Mouse (Mus musculus): Measurements from ENCODE around the gene Eif4g3. TPM values are rescaled to one million over a fixed set of nuclear protein-coding genes. Genes with fewer than 3 reads are reported as not detected.

Eif4g3 gene
- polyA plus RNA-seq, 1 experiment from 2014 or later, result 35.4 TPM

DNA sequence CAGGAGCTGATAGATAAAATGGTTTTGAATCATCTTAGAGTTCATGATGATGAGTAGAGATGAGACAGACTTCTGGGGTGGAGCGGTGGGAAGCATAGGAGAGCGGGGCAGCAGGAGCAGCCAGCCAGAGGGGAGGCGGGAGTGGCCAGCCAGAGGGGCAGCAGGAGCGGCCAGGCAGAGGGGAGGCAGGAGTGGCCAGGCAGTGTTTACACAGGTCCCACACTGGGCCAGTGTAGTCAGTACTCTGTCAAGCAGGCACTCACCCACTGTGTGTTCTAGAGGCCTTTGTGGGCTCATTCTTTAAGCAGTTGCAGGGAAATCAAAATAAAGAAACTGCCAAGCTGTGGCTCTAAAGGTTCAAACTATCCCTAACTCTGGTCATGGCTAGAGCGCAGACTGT, 191.2 kb downstream of the Eif4g3 start:
- H3K4me3 ChIP-seq (ENCODE audit: low read depth, low read length), result no peak overlapping the region
- H3K9ac ChIP-seq (ENCODE audit: low read depth, low read length), result no peak overlapping the region

DNA sequence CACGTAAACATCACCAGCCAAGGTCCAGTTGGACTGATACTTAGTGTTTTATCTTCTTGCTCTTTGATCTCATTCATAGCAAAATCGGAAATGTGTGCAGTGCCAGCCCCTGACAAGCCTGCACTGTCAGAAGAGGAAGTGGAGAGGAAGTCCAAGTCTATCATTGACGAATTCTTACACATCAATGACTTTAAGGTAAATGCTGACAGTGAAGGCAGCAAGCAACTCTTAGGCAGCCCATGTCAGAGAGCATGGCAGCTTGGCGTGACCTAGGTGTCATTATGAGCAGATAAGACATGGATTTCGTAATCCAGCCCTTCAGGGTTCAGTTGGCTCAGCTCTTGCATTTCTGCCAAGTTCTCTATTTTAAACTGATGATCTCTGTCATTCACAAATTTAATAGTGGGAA, 191.8 kb downstream of the Eif4g3 start:
- Histone ChIP-seq H3K36me3 (ENCODE audit: control insufficient read depth, insufficient read depth, low read length) (peaks cover 94% of the 10 kb centered on the region), H3K9ac (ENCODE audit: low read depth, low read length) (no peak overlapping the region), H3K4me3 (ENCODE audit: low read depth, low read length) (no peak overlapping the region), H3K27me3 (replicated peaks; ENCODE audit: control insufficient read depth, insufficient read depth, low read length) (no peaks in the 10 kb centered on the region), H3K9me3 (ENCODE audit: control insufficient read depth, low read length) (no peaks in the 10 kb centered on the region), H3K4me2 (ENCODE audit: low read depth, low read length) (no peak overlapping the region), H3K27ac (replicated peaks; ENCODE audit: low read depth, low read length) (no peak overlapping the region), H3K4me1 (ENCODE audit: control insufficient read depth, insufficient read depth, low read length) (no peaks in the 10 kb centered on the region)
- WGBS, result 84% methylated on average over 5 of the region's 5 CpGs
- no peak for ATAC-seq (ENCODE audit: low read depth)
- DNase-seq (ENCODE audit: low spot score), result no peak

More for the DNA sequence above, 191.2 kb downstream of the Eif4g3 start:
- Histone ChIP-seq H3K27ac (replicated peaks; ENCODE audit: low read depth, low read length) (no peak overlapping the region), H3K4me2 (ENCODE audit: low read depth, low read length) (no peak overlapping the region), H3K4me1 (ENCODE audit: control insufficient read depth, insufficient read depth, low read length) (no peaks in the 10 kb centered on the region), H3K36me3 (ENCODE audit: control insufficient read depth, insufficient read depth, low read length) (peaks cover 94% of the 10 kb centered on the region), H3K9me3 (ENCODE audit: control insufficient read depth, low read length) (no peaks in the 10 kb centered on the region), H3K27me3 (replicated peaks; ENCODE audit: control insufficient read depth, insufficient read depth, low read length) (no peaks in the 10 kb centered on the region)
- ATAC-seq (ENCODE audit: low read depth) (no peak), DNase-seq (ENCODE audit: low spot score) (no peak)
- 95% methylated on average over 5 of the region's 5 CpGs for WGBS

DNA sequence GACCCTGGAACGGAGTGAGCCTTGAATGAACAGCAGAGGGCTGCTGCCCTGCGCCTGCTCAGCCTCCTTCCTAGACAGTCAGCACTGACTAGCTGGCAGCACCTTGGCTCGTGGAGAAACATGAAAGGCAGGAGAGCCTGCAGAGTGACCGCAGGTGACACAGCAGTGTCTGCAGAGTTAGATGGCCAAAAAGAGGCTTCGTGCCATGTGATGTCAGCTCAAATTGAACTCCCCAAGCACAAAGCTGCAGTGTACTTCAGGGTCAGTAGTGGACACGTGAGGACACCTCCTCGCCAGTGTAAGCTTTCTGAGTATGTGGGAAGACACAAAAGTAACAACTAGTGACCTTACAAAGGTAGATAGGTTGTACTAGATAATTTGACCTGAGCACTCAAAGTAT, 193.1 kb downstream of the Eif4g3 start:
- Histone ChIP-seq H3K27ac (replicated peaks; ENCODE audit: low read depth, low read length) (no peak overlapping the region), H3K27me3 (replicated peaks; ENCODE audit: control insufficient read depth, insufficient read depth, low read length) (no peaks in the 10 kb centered on the region), H3K4me2 (ENCODE audit: low read depth, low read length) (no peak overlapping the region), H3K36me3 (ENCODE audit: control insufficient read depth, insufficient read depth, low read length) (peaks cover 94% of the 10 kb centered on the region), H3K9ac (ENCODE audit: low read depth, low read length) (no peak overlapping the region), H3K9me3 (ENCODE audit: control insufficient read depth, low read length) (no peaks in the 10 kb centered on the region), H3K4me3 (ENCODE audit: low read depth, low read length) (no peak overlapping the region), H3K4me1 (ENCODE audit: control insufficient read depth, insufficient read depth, low read length) (no peaks in the 10 kb centered on the region)
- ATAC-seq (ENCODE audit: low read depth) (no peak), DNase-seq (ENCODE audit: low spot score) (no peak)
- 91% methylated on average over 7 of the region's 7 CpGs for WGBS

DNA sequence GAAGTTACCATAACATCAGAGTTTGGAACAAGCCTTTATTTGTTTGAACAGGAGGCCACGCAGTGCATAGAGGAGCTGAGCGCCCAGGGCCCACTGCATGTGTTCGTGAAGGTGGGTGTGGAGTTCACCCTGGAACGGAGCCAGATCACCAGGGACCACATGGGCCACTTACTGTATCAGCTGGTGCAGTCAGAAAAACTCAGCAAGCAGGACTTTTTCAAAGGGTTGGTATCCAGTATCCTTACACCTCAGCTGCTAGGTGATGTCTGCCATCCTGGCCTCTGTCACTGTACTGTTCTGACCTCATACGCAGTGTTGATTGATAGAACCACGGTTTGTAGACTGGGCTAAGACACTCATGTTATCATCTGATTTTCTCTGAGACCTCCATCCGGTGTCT, 195.2 kb downstream of the Eif4g3 start:
- no peaks in the 10 kb centered on the region for H3K9me3 ChIP-seq (ENCODE audit: control insufficient read depth, low read length)
- ATAC-seq (ENCODE audit: low read depth) (no peak), DNase-seq (ENCODE audit: low spot score) (no peak)
- H3K27me3 ChIP-seq (replicated peaks; ENCODE audit: control insufficient read depth, insufficient read depth, low read length), result no peaks in the 10 kb centered on the region
- no peak overlapping the region for H3K4me2 ChIP-seq (ENCODE audit: low read depth, low read length)
- no peak overlapping the region for H3K9ac ChIP-seq (ENCODE audit: low read depth, low read length)
- 87% methylated on average over 7 of the region's 7 CpGs for WGBS
- H3K27ac ChIP-seq (replicated peaks; ENCODE audit: low read depth, low read length), result no peak overlapping the region
- H3K4me3 ChIP-seq (ENCODE audit: low read depth, low read length), result no peak overlapping the region
- H3K4me1 ChIP-seq (ENCODE audit: control insufficient read depth, insufficient read depth, low read length), result no peaks in the 10 kb centered on the region
- peaks cover 96% of the 10 kb centered on the region for H3K36me3 ChIP-seq (ENCODE audit: control insufficient read depth, insufficient read depth, low read length)

DNA sequence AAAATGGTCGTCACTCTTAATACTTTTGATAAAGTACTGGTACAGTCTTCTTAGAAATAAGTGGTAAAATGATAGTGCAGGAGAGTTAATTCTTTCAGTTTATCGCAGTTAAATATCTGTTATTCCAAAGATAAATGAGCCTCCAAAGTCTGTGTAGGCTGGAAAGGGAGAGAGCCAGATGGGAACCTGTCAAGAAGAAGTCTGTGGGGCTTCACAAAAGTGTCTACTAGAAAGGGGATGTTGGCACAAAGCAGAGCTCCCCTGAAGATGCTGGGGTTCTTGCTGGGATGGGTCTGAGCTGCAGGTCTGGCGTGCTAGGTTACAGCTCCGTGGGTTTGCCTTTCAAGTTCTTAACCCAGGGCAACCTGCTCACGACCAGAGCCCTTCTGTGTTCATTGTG, 199.7 kb downstream of the Eif4g3 start:
- Histone ChIP-seq H3K9ac (ENCODE audit: low read depth, low read length) (no peak overlapping the region), H3K27me3 (replicated peaks; ENCODE audit: control insufficient read depth, insufficient read depth, low read length) (no peaks in the 10 kb centered on the region), H3K9me3 (ENCODE audit: control insufficient read depth, low read length) (no peaks in the 10 kb centered on the region), H3K27ac (replicated peaks; ENCODE audit: low read depth, low read length) (no peak overlapping the region), H3K4me2 (ENCODE audit: low read depth, low read length) (no peak overlapping the region), H3K4me1 (ENCODE audit: control insufficient read depth, insufficient read depth, low read length) (no peaks in the 10 kb centered on the region), H3K36me3 (ENCODE audit: control insufficient read depth, insufficient read depth, low read length) (peaks cover 96% of the 10 kb centered on the region), H3K4me3 (ENCODE audit: low read depth, low read length) (no peak overlapping the region)
- DNase-seq (ENCODE audit: low spot score), result no peak
- ATAC-seq (ENCODE audit: low read depth), result no peak
- 85% methylated on average over 5 of the region's 5 CpGs for WGBS

DNA sequence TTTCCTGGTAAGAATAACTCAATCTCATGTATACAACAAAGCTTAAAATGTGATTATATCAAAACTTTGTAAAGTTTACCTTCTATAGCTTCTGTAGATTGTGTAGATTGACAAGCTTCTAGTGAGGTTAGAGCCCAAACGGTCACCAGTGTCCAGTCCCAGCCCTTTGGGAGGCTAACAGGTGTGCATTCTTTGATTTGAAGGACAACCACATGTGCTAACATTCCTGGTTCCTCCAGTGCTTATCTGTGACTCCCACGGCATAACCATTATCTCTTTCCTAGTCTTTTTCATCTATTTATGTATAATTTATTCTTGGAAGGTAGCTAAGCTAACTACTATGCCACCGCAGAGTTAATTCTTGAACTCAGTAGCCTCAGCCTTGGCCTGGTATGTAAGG, 207.9 kb downstream of the Eif4g3 start:
- WGBS, result 67% methylated on average over 3 of the region's 3 CpGs
- Histone ChIP-seq H3K9ac (ENCODE audit: low read depth, low read length) (no peak overlapping the region), H3K4me2 (ENCODE audit: low read depth, low read length) (no peak overlapping the region), H3K4me3 (ENCODE audit: low read depth, low read length) (no peak overlapping the region), H3K27ac (replicated peaks; ENCODE audit: low read depth, low read length) (no peak overlapping the region), H3K36me3 (ENCODE audit: control insufficient read depth, insufficient read depth, low read length) (peaks cover 95% of the 10 kb centered on the region), H3K9me3 (ENCODE audit: control insufficient read depth, low read length) (no peaks in the 10 kb centered on the region), H3K27me3 (replicated peaks; ENCODE audit: control insufficient read depth, insufficient read depth, low read length) (no peaks in the 10 kb centered on the region), H3K4me1 (ENCODE audit: control insufficient read depth, insufficient read depth, low read length) (no peaks in the 10 kb centered on the region)
- ATAC-seq (ENCODE audit: low read depth) (no peak), DNase-seq (ENCODE audit: low spot score) (no peak)

DNA sequence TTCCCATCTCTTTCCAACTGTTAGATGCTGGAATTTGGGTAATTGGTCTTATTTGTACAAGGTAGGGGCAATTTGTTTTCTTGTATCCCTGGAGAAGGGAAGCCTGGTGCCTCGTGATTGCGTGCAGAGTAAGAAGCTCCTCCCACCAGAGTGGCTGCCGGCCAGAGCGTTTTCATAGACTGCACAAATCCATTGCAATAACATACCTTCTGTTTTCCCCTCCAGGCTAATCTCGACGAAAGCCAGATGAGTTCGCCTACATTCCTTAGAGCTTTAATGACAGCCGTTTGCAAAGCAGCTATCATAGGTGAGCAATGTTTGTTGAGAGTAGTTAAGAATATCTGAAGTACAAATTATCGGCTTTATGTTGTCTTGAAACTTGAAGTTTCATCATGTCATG, 208.9 kb downstream of the Eif4g3 start:
- Histone ChIP-seq H3K4me2 (ENCODE audit: low read depth, low read length) (no peak overlapping the region), H3K36me3 (ENCODE audit: control insufficient read depth, insufficient read depth, low read length) (peaks cover 94% of the 10 kb centered on the region), H3K4me3 (ENCODE audit: low read depth, low read length) (no peak overlapping the region), H3K9ac (ENCODE audit: low read depth, low read length) (no peak overlapping the region), H3K4me1 (ENCODE audit: control insufficient read depth, insufficient read depth, low read length) (no peaks in the 10 kb centered on the region), H3K27ac (replicated peaks; ENCODE audit: low read depth, low read length) (no peak overlapping the region), H3K9me3 (ENCODE audit: control insufficient read depth, low read length) (no peaks in the 10 kb centered on the region), H3K27me3 (replicated peaks; ENCODE audit: control insufficient read depth, insufficient read depth, low read length) (no peaks in the 10 kb centered on the region)
- 59% methylated on average over 9 of the region's 9 CpGs for WGBS
- ATAC-seq (ENCODE audit: low read depth), result no peak
- DNase-seq (ENCODE audit: low spot score), result peak; percentile 57

DNA sequence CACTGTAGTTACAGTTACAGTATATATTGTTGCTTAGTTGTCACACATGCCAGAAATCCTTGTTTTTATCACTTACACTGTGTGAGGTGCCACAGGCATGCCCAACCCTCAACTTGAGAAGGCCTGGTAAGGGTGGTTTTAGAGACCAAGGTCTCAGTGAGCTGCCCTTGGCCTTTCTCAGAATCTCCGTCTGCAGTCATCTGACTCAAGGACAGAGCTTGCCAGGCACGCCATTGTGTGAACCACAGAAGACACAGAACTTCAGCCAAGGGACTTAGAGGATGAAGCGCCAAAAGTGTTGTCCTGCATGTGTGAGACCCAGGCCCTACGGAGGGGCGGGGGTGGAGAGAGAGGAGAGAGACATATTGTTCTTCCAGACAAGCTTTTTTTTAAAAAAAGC, 217.3 kb downstream of the Eif4g3 start:
- H3K4me1 ChIP-seq (ENCODE audit: control insufficient read depth, insufficient read depth, low read length), result no peaks in the 10 kb centered on the region
- H3K36me3 ChIP-seq (ENCODE audit: control insufficient read depth, insufficient read depth, low read length), result peaks cover 45% of the 10 kb centered on the region
- DNase-seq (ENCODE audit: low spot score), result no peak
- H3K27me3 ChIP-seq (replicated peaks; ENCODE audit: control insufficient read depth, insufficient read depth, low read length), result no peaks in the 10 kb centered on the region
- H3K9ac ChIP-seq (ENCODE audit: low read depth, low read length), result no peak overlapping the region
- 91% methylated on average over 5 of the region's 5 CpGs for WGBS
- no peak overlapping the region for H3K4me3 ChIP-seq (ENCODE audit: low read depth, low read length)
- no peak for ATAC-seq (ENCODE audit: low read depth)
- H3K27ac ChIP-seq (replicated peaks; ENCODE audit: low read depth, low read length), result no peak overlapping the region
- H3K4me2 ChIP-seq (ENCODE audit: low read depth, low read length), result no peak overlapping the region
- no peaks in the 10 kb centered on the region for H3K9me3 ChIP-seq (ENCODE audit: control insufficient read depth, low read length)

DNA sequence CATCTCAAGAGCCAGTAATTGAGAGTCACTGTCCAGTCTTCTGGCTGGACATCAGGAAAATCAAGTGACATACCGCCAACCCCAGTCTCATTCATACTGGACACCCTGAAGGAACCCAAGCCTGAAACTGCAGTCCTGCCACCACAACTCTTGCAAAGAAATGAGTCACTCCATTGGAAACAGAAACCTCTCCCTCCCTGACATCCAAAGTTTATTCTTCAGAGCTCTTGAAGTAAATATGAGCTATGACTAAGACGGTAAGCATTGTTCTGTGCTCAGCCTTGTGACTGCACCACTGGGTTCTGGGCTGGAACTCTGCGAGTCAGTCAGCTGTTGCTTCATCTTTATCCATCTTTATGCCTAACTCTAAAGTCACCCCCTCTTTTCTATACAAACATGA, 221.0 kb downstream of the Eif4g3 start:
- WGBS, result 86% methylated on average over 3 of the region's 3 CpGs

More for the DNA sequence above, 221.0 kb downstream of the Eif4g3 start:
- Histone ChIP-seq H3K4me1 (ENCODE audit: control insufficient read depth, insufficient read depth, low read length) (peaks cover 15% of the 10 kb centered on the region), H3K4me3 (ENCODE audit: low read depth, low read length) (no peak overlapping the region), H3K36me3 (ENCODE audit: control insufficient read depth, insufficient read depth, low read length) (peaks cover 14% of the 10 kb centered on the region), H3K27me3 (replicated peaks; ENCODE audit: control insufficient read depth, insufficient read depth, low read length) (no peaks in the 10 kb centered on the region), H3K9ac (ENCODE audit: low read depth, low read length) (no peak overlapping the region), H3K4me2 (ENCODE audit: low read depth, low read length) (no peak overlapping the region), H3K9me3 (ENCODE audit: control insufficient read depth, low read length) (no peaks in the 10 kb centered on the region), H3K27ac (replicated peaks; ENCODE audit: low read depth, low read length) (no peak overlapping the region)
- ATAC-seq (ENCODE audit: low read depth), result no peak
- no peak for DNase-seq (ENCODE audit: low spot score)
